Comparison of ENCODE assay signal across 15 mouse cellular contexts in genomic region chr7:92210701-92211100, GRCm38 (mm10).
"Had no signal": no experiment of that assay in that cellular context is flagged by ENCODE, and none has a peak within 500 bp of the region (broad histone marks: within the 10 kb centered on the region; RNA-seq: fewer than 3 reads in every experiment).

No protein-coding gene starts in this region.

- H3K27ac ChIP-seq: lung, embryonic 15.5 days; macrophage; midbrain, embryonic 13.5 days; midbrain, embryonic 15.5 days; neural tube, embryonic 12.5 days had no signal

- H3K9me3 ChIP-seq: lung, embryonic 15.5 days; megakaryocyte, embryonic 14.5 days; midbrain, embryonic 13.5 days; midbrain, embryonic 15.5 days; neural tube, embryonic 12.5 days had no signal

- H3K36me3 ChIP-seq: lung, embryonic 15.5 days; midbrain, embryonic 13.5 days; midbrain, embryonic 15.5 days; neural tube, embryonic 12.5 days had no signal

- DNase-seq: liver, postnatal 0 days; lung, adult 2 months; lung, postnatal 14 days; lung, postnatal 36 days; thymus, adult 18-20 months; thymus, postnatal 14 days; thymus, postnatal 36 days had no signal

- H3K27me3 ChIP-seq: lung, embryonic 15.5 days; megakaryocyte, embryonic 14.5 days; midbrain, embryonic 13.5 days; midbrain, embryonic 15.5 days; neural tube, embryonic 12.5 days had no signal

- H3K4me3 ChIP-seq: lung, embryonic 15.5 days; megakaryocyte, embryonic 14.5 days; midbrain, embryonic 13.5 days; midbrain, embryonic 15.5 days; neural tube, embryonic 12.5 days had no signal

- H3K4me2 ChIP-seq: lung, embryonic 15.5 days; midbrain, embryonic 11.5 days; midbrain, embryonic 13.5 days; midbrain, embryonic 15.5 days; neural tube, embryonic 12.5 days had no signal

- H3K9ac ChIP-seq: liver, postnatal 0 days; lung, embryonic 15.5 days; midbrain, embryonic 13.5 days; midbrain, embryonic 15.5 days; neural tube, embryonic 12.5 days had no signal

- ATAC-seq: liver, postnatal 0 days; lung, postnatal 0 days; midbrain, embryonic 13.5 days; midbrain, embryonic 15.5 days had no signal

- H3K4me1 ChIP-seq: lung, embryonic 15.5 days; megakaryocyte, embryonic 14.5 days; midbrain, embryonic 13.5 days; midbrain, embryonic 15.5 days; neural tube, embryonic 12.5 days had no signal
